Mouse (Mus musculus): ENCODE measurements around the gene Tmem126a. TPM values are rescaled to one million over a fixed set of nuclear protein-coding genes. Genes with fewer than 3 reads are reported as not detected.

The Tmem126a gene
- 108 and 111 TPM in 2 replicates for polyA plus RNA-seq (2015; fragmentation: Nextera tagmentation; extraction: Ambion mirVana)

- ATAC-seq (ENCODE audit: low FRiP score, low read depth) = peak; percentile 96
- Histone ChIP-seq H3K36me3 (peaks cover 16% of the 10 kb centered on the region), H3K9me3 (no peaks in the 10 kb centered on the region), H3K9ac (peak within 1 kb of the TSS; percentile 83), H3K4me2 (replicated peaks) (peak within 1 kb of the TSS; percentile 70), H3K4me1 (peaks cover 12% of the 10 kb centered on the region), H3K27me3 (peaks cover 9% of the 10 kb centered on the region), H3K27ac (peak within 1 kb of the TSS; percentile 92), H3K4me3 (peak within 1 kb of the TSS; percentile 75)
- under 1% methylated on average over 41 of the region's 41 CpGs for WGBS
Measured at GRCm38 (mm10) chr7:90456845-90457468, at the start of gene Tmem126a. TSS of gene Tmem126a (minus strand) at chr7:90457229.

DNA sequence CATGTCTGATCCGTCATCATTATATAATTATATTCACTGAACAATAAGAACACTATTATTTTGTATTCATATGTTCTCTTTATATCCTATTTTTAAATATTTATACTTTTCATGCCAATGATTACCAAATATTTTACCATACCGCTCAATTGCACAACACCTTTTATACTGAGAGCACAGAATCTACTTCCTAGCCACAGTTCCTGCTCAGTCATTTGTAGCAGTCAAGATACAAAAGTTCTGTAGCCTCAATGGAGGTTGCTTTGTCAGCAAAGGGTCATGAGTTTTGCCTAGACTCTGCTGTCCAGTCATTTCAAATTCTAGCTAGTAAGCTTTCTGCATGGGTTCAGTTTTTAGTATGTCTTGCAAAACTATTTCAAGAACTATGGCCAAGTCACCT is 25.6 kb upstream of the Tmem126a start:
- H3K9ac ChIP-seq = no peak overlapping the region
- no peak overlapping the region for H3K4me2 ChIP-seq (replicated peaks)
- no peaks in the 10 kb centered on the region for H3K9me3 ChIP-seq
- 91% methylated on average over 2 of the region's 2 CpGs for WGBS
- ATAC-seq (ENCODE audit: low FRiP score, low read depth) = no peak
- no peak overlapping the region for H3K4me3 ChIP-seq
- no peaks in the 10 kb centered on the region for H3K36me3 ChIP-seq
- no peaks in the 10 kb centered on the region for H3K4me1 ChIP-seq
- peaks cover 4% of the 10 kb centered on the region for H3K27me3 ChIP-seq
- H3K27ac ChIP-seq = no peak overlapping the region

- Histone ChIP-seq H3K27me3 (peaks cover 11% of the 10 kb centered on the region), H3K4me2 (replicated peaks) (peak within 1 kb of the TSS; percentile 89), H3K27ac (no peak within 1 kb of the TSS), H3K9ac (peak within 1 kb of the TSS; percentile 77), H3K36me3 (no peaks in the 10 kb centered on the region; the same call in 1 of the 2 replicates), H3K9me3 (no peaks in the 10 kb centered on the region), H3K4me3 (peak within 1 kb of the TSS; percentile 68), H3K4me1 (peaks cover 10% of the 10 kb centered on the region; the same call in 1 of the 2 replicates)
- under 1% methylated on average over 32 of the region's 32 CpGs for WGBS
- no peak; the same call in 1 of the 2 replicates for ATAC-seq (ENCODE audit: low FRiP score, low read depth)
Measured at GRCm38 (mm10) chr7:90476313-90477245, 19.6 kb upstream of the Tmem126a start, which contains the start of gene Dlg2. TSS of gene Dlg2 (plus strand) at chr7:90476672.

- 0% methylated on average over 36 of the region's 36 CpGs for WGBS
Measured at GRCm38 (mm10) chr7:90475793-90476312, 18.8 kb upstream of the Tmem126a start, which contains the start of gene Tmem126b. TSS of gene Tmem126b (minus strand) at chr7:90476001.

GRCm38 (mm10) chr7:90473511-90473910 is 16.5 kb upstream of the Tmem126a start:
- no peak overlapping the region for H3K4me3 ChIP-seq
- no peak overlapping the region for H3K9ac ChIP-seq
- 80% methylated on average over 2 of the region's 2 CpGs for WGBS

More at GRCm38 (mm10) chr7:90475793-90476312, 18.8 kb upstream of the Tmem126a start, which contains the start of gene Tmem126b:
- no peak within 1 kb of the TSS for H3K27ac ChIP-seq
- H3K4me2 ChIP-seq (replicated peaks) = peak within 1 kb of the TSS; percentile 89
- H3K27me3 ChIP-seq = peaks cover 11% of the 10 kb centered on the region
- no peaks in the 10 kb centered on the region; the same call in 1 of the 2 replicates for H3K36me3 ChIP-seq
- peak within 1 kb of the TSS; percentile 68 for H3K4me3 ChIP-seq
- no peaks in the 10 kb centered on the region for H3K9me3 ChIP-seq
- peaks cover 10% of the 10 kb centered on the region; the same call in 1 of the 2 replicates for H3K4me1 ChIP-seq
- ATAC-seq (ENCODE audit: low FRiP score, low read depth) = peak; percentile 100
- peak within 1 kb of the TSS; percentile 77 for H3K9ac ChIP-seq

GRCm38 (mm10) chr7:90461441-90461840 is 4.4 kb upstream of the Tmem126a start:
- peaks cover 3% of the 10 kb centered on the region; the same call in 1 of the 2 replicates for H3K36me3 ChIP-seq
- no peak overlapping the region for H3K4me3 ChIP-seq
- H3K9me3 ChIP-seq = no peaks in the 10 kb centered on the region
- H3K4me2 ChIP-seq (replicated peaks) = no peak overlapping the region
- no peak for ATAC-seq (ENCODE audit: low FRiP score, low read depth)
- WGBS = 82% methylated on average over 5 of the region's 5 CpGs
- no peak overlapping the region for H3K27ac ChIP-seq
- H3K4me1 ChIP-seq = peaks cover 3% of the 10 kb centered on the region; the same call in 1 of the 2 replicates
- H3K27me3 ChIP-seq = peaks cover 9% of the 10 kb centered on the region
- H3K9ac ChIP-seq = no peak overlapping the region

More at GRCm38 (mm10) chr7:90473511-90473910, 16.5 kb upstream of the Tmem126a start:
- no peaks in the 10 kb centered on the region for H3K9me3 ChIP-seq
- no peak overlapping the region for H3K27ac ChIP-seq
- H3K27me3 ChIP-seq = peaks cover 8% of the 10 kb centered on the region; the same call in 1 of the 2 replicates
- H3K4me1 ChIP-seq = peaks cover 10% of the 10 kb centered on the region; the same call in 1 of the 2 replicates
- peaks cover 18% of the 10 kb centered on the region for H3K36me3 ChIP-seq
- no peak overlapping the region for H3K4me2 ChIP-seq (replicated peaks)
- no peak for ATAC-seq (ENCODE audit: low FRiP score, low read depth)

DNA sequence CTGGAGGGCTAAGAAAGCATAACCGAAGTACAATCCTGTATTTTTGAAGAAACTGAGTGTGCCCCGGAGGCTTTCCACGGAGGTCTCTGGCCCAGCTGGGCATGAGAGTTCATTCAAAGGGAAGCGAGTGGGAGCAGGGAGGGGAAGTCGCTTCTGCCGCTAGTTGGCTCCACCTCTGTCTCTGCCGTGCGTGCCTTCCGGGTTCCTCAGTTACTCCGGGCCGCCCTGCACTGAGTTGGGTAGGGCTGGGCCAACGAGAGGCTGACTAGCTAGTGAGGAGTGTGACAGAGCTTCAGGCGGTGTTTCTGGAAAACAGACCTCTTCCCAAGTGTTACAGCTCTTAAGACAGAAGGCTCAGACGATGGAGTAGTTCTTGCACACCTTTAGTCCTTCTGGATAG is 3.9 kb upstream of the Tmem126a start:
- Histone ChIP-seq H3K4me2 (replicated peaks) (0 out of 2 replicates have a peak overlapping the region, but pooled peaks have one; percentile 9), H3K27me3 (peaks cover 9% of the 10 kb centered on the region), H3K9me3 (no peaks in the 10 kb centered on the region), H3K4me3 (no peak overlapping the region), H3K27ac (no peak overlapping the region), H3K4me1 (peaks cover 8% of the 10 kb centered on the region), H3K36me3 (no peaks in the 10 kb centered on the region), H3K9ac (no peak overlapping the region)
- ATAC-seq (ENCODE audit: low FRiP score, low read depth) = no peak
- 16% methylated on average over 14 of the region's 14 CpGs for WGBS

GRCm38 (mm10) chr7:90460330-90460729 is 3.3 kb upstream of the Tmem126a start:
- WGBS = 45% methylated on average over 10 of the region's 10 CpGs
- no peak overlapping the region for H3K9ac ChIP-seq
- H3K4me1 ChIP-seq = peaks cover 12% of the 10 kb centered on the region
- H3K36me3 ChIP-seq = no peaks in the 10 kb centered on the region
- H3K4me2 ChIP-seq (replicated peaks) = no peak overlapping the region
- H3K9me3 ChIP-seq = no peaks in the 10 kb centered on the region
- no peak for ATAC-seq (ENCODE audit: low FRiP score, low read depth)
- no peak overlapping the region for H3K27ac ChIP-seq
- peaks cover 9% of the 10 kb centered on the region for H3K27me3 ChIP-seq
- no peak overlapping the region for H3K4me3 ChIP-seq

DNA sequence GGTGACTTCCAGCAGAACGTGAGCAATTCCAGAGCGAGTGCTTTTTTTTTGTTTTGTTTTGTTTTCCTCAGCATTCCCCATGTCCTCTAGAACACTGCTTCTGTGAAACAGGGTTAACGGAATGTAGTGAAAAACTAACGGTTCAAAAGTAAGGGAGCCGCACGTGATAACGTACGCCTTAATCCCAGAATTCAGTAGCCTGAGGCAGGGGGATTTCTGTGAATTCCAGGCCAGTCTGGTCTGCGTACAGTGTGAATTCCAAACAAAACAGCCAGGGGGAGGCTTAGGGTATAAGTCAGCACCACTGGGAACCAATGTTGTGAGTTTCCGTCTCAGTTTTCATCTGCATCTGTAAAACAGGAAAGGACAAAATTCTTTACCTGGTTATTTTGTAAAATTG is 488 bp upstream of the Tmem126a start:
- Histone ChIP-seq H3K9me3 (no peaks in the 10 kb centered on the region), H3K4me1 (peaks cover 12% of the 10 kb centered on the region), H3K4me2 (replicated peaks) (peak overlapping the region; percentile 70), H3K4me3 (peak overlapping the region; percentile 75), H3K9ac (peak overlapping the region; percentile 83), H3K36me3 (peaks cover 16% of the 10 kb centered on the region), H3K27me3 (peaks cover 9% of the 10 kb centered on the region), H3K27ac (peak overlapping the region; percentile 92)
- WGBS = 8% methylated on average over 10 of the region's 10 CpGs
- ATAC-seq (ENCODE audit: low FRiP score, low read depth) = peak; percentile 66

- Histone ChIP-seq H3K27ac (peak overlapping the region; percentile 92; the same call in 1 of the 2 replicates), H3K4me2 (replicated peaks) (peak overlapping the region; percentile 70), H3K4me3 (peak overlapping the region; percentile 75), H3K27me3 (peaks cover 9% of the 10 kb centered on the region), H3K36me3 (peaks cover 22% of the 10 kb centered on the region), H3K9me3 (no peaks in the 10 kb centered on the region), H3K4me1 (peaks cover 12% of the 10 kb centered on the region), H3K9ac (peak overlapping the region; percentile 83)
- ATAC-seq (ENCODE audit: low FRiP score, low read depth) = no peak
- WGBS = 31% methylated on average over 7 of the region's 7 CpGs
Measured at GRCm38 (mm10) chr7:90456149-90456844, 732 bp downstream of the Tmem126a start.

DNA sequence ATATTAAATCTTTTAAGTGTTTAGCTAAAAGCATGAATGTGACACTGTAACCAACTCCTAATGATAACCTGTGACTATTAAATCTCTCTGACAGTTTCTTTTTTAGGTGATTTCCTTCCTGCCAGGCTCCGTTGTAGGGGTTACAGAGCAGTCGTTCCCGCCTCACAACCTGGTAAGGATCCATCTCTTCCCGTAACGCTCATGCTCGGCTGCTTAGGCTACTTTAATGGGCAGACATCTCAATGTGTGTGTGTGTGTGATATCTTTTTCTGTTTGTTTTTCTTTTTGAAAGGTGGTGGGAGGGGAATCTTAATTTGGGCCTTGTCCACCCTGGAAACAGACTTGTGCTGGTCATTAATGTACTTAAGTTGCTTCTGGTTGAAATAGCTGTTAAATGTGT is 12.8 kb downstream of the Tmem126a start:
- Histone ChIP-seq H3K4me3 (peak overlapping the region; percentile 99), H3K4me1 (peaks cover 6% of the 10 kb centered on the region; the same call in 1 of the 2 replicates), H3K27ac (no peak overlapping the region), H3K36me3 (peaks cover 6% of the 10 kb centered on the region), H3K27me3 (no peaks in the 10 kb centered on the region), H3K4me2 (replicated peaks) (peak overlapping the region; percentile 96), H3K9me3 (no peaks in the 10 kb centered on the region), H3K9ac (peak overlapping the region; percentile 99)
- ATAC-seq (ENCODE audit: low FRiP score, low read depth) = no peak
- WGBS = under 1% methylated on average over 6 of the region's 6 CpGs
